Mouse (Mus musculus) pancreas, adult 10 weeks (tissue): ENCODE data around the gene Cd163. TPM values are rescaled to one million over a fixed set of nuclear protein-coding genes. Genes with fewer than 3 reads are reported as not detected.

Experiments
- polyA plus RNA-seq: library from polyadenylated mRNA; stranded (reverse); fragments of 350-450 nt; fragmentation: Illumina TruSeq; extraction: RNeasy Lipid Tissue Mini Kit (QIAGEN cat#74804); gene quantifications from one replicate; pipeline ENCODE4 v1.2.3, GENCODE M21; 2015; ENCODE audit warnings: low read depth, low replicate concordance; ENCODE audit not compliant: insufficient read depth

Cd163 gene
- 5.2 TPM for polyA plus RNA-seq

GRCm38 (mm10) chr6:124304356-124304755 is at the start of gene Cd163:
Gene Cd163 (plus strand): TSS chr6:124304656.

Other genes starting within 250 kb of the Cd163 start
- gene Vmn2r27, start 72.8 kb upstream of the Cd163 start, polyA plus RNA-seq: not detected
- 15.0 TPM for gene Pex5, start 110.4 kb downstream of the Cd163 start, polyA plus RNA-seq
- 2.4 TPM for gene Clstn3, start 160.1 kb downstream of the Cd163 start, polyA plus RNA-seq
- gene C1rl, start 188.5 kb downstream of the Cd163 start, polyA plus RNA-seq: 2.7 TPM
- gene C1ra, start 207.7 kb downstream of the Cd163 start, polyA plus RNA-seq: 27.3 TPM
- 55.7 TPM for gene C1s1, start 237.7 kb downstream of the Cd163 start, polyA plus RNA-seq